Mouse (Mus musculus) liver, embryonic 16.5 days (tissue): Measurements from ENCODE around the gene Rad9b. TPM values are rescaled to one million over a fixed set of nuclear protein-coding genes. Genes with fewer than 3 reads are reported as not detected.

Source experiments
- ATAC-seq: fragments of 200-750 bp; cut with Nextera tagmentation; 2 replicates; pipeline ENCODE4 v1.8.0; 2017; ENCODE audit warnings: low read depth, mild to moderate bottlenecking, moderate number of reproducible peaks, moderate library complexity
- H3K27ac ChIP-seq: fragments of 300-500 bp; sonication (generic); 2 replicates; pipeline ENCODE4 v1.5.1; 2014; ENCODE audit warnings: mild to moderate bottlenecking, low read length
- H3K27me3 ChIP-seq: fragments of 300-500 bp; sonication (generic); 2 replicates; pipeline ENCODE4 v1.6.1; 2014; ENCODE audit warnings: low read depth, low read length, mixed read lengths; ENCODE audit not compliant: control insufficient read depth, insufficient read depth
- H3K36me3 ChIP-seq: fragments of 300-500 bp; sonication (generic); 2 replicates; pipeline ENCODE4 v1.6.1; 2014; ENCODE audit warnings: mild to moderate bottlenecking; ENCODE audit not compliant: control insufficient read depth, insufficient read depth
- H3K4me1 ChIP-seq: fragments of 300-500 bp; sonication (generic); 2 replicates; pipeline ENCODE4 v1.6.1; 2014; ENCODE audit warnings: low read depth, low read length, mixed read lengths; ENCODE audit not compliant: control insufficient read depth
- H3K4me2 ChIP-seq: fragments of 300-500 bp; sonication (generic); 2 replicates; pipeline ENCODE4 v1.6.1; 2014; ENCODE audit warnings: low read depth, low read length, mixed read lengths
- H3K4me3 ChIP-seq: fragments of 300-500 bp; sonication (generic); 2 replicates; pipeline ENCODE4 v1.5.1; 2014; ENCODE audit warnings: low read depth, mild to moderate bottlenecking, low read length
- H3K9ac ChIP-seq: fragments of 300-500 bp; sonication (generic); 2 replicates; pipeline ENCODE4 v1.6.1; 2014; ENCODE audit warnings: low read depth, low read length
- H3K9me3 ChIP-seq: fragments of 300-500 bp; sonication (generic); replicated peaks from 2 replicates; pipeline ENCODE4 v1.6.1; 2016; ENCODE audit warnings: low read length; ENCODE audit not compliant: control insufficient read depth
- WGBS: fragments of 180-500 bp; shearing (Covaris S2); extraction: QIAGEN DNeasy Blood & Tissue Kit; methylation state at CpG from one replicate; pipeline ENCODE4 v1.1.7; 2014; ENCODE audit not compliant: insufficient replicate concordance; 5-methylcytosine and 5-hydroxymethylcytosine counted together
- polyA plus RNA-seq: library from polyadenylated mRNA; unstranded; fragments of >200 nt; fragmentation: Nextera tagmentation; extraction: Ambion mirVana; gene quantifications from 2 replicates; pipeline ENCODE4 v1.2.1, GENCODE M21; 2015

The Rad9b gene
- polyA plus RNA-seq, 1 experiment from 2014 or later = 2.5 TPM

DNA sequence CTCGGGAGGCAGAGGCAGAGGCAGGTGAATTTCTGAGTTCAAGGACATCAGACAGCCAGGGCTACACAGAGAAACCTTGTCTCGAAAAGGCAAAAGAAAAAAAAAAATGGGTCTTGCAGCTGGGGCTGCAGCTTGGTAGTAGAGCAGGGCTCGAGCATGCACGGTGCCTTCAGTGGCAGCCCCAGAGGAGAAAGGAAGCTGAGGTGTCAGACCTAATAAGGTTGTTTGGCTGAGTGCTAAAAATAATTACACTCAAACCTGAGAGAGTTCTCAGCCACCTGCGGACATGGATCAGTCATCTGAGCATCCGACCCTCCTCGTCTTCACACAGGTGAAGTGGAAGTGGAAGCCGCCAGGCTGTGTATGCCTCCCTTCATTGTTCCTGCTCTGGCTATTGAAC, 43.3 kb downstream of the Rad9b start:
- no peak overlapping the region for H3K27ac ChIP-seq
- WGBS = 74% methylated on average over 8 of the region's 8 CpGs
- no peak overlapping the region for H3K4me3 ChIP-seq
- ATAC-seq = no peak
- H3K36me3 ChIP-seq = peaks cover 2% of the 10 kb centered on the region; the same call in 1 of the 2 replicates
- H3K4me2 ChIP-seq = no peak overlapping the region
- H3K4me1 ChIP-seq = peaks cover 12% of the 10 kb centered on the region
- H3K27me3 ChIP-seq = no peaks in the 10 kb centered on the region
- no peak overlapping the region for H3K9ac ChIP-seq
- H3K9me3 ChIP-seq = no peaks in the 10 kb centered on the region

DNA sequence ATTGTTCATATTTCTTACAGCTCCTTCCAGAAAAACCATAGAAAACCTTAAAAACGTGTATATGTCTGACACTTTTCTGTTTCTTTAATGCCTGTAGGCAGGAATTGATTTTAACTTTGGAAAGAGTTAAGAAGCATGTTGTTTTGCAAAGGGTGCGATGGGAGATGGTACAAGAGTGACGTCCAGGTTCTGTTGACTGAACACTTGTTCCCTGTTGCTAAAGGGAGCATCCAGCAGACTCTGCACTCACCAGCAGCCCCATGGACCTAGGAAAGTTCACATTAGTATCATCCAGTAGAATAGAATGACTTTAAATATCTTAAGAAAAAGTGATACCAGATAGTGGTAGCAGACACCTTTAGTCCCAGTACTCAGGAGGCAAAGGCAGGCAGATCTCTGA, 47.5 kb downstream of the Rad9b start:
- no peak overlapping the region for H3K4me3 ChIP-seq
- H3K27ac ChIP-seq = no peak overlapping the region
- H3K27me3 ChIP-seq = no peaks in the 10 kb centered on the region
- H3K36me3 ChIP-seq = no peaks in the 10 kb centered on the region; the same call in 1 of the 2 replicates
- H3K9ac ChIP-seq = no peak overlapping the region
- no peaks in the 10 kb centered on the region for H3K9me3 ChIP-seq
- no peak overlapping the region for H3K4me2 ChIP-seq
- no peak for ATAC-seq
- peaks cover 24% of the 10 kb centered on the region for H3K4me1 ChIP-seq
- WGBS = 71% methylated on average over 3 of the region's 3 CpGs

DNA sequence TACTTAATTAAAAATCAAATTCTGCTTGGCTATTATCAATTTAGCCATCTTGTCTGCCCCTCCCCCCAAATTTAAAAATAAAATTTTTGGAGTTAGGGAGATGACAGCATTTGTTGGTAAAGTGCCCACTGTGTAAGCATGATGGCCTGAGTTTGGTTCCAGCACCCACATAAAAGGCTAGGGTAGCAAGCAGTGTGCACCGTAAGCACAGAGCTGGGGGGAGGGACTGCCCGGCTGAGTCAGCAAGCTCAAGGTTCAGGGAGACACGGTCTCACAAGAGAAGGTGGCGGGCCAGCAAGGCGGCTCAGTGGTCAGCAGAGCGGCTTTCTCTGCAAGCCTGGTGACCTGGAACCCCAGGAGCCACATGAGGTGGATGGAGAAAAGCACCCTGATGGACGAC, 48.6 kb downstream of the Rad9b start:
- Histone ChIP-seq H3K36me3 (no peaks in the 10 kb centered on the region), H3K27ac (no peak overlapping the region), H3K4me2 (no peak overlapping the region), H3K9ac (no peak overlapping the region), H3K4me1 (peaks cover 24% of the 10 kb centered on the region), H3K27me3 (no peaks in the 10 kb centered on the region), H3K4me3 (no peak overlapping the region), H3K9me3 (no peaks in the 10 kb centered on the region)
- WGBS = 71% methylated on average over 7 of the region's 7 CpGs
- ATAC-seq = no peak

DNA sequence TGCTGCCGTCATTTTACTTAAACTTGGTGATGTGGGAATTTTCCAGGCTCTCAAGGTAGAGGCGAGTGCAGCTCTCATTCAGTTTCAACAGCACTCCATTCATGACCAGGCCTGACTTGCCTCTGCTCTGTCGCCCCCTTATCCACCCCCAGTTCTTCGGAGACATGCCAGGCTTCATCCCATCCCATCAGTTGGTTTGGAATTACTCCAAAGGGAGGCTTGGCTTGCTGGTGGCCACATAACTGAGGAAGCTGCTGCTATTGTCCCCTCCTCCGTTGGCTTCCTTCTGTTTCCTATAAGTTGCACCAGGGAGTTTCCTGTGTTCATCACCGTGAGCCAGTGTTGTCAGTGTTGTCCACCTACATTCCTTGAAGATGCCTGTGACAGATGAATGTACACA, 49.5 kb downstream of the Rad9b start:
- Histone ChIP-seq H3K4me2 (no peak overlapping the region), H3K36me3 (no peaks in the 10 kb centered on the region), H3K9ac (no peak overlapping the region), H3K9me3 (no peaks in the 10 kb centered on the region), H3K27me3 (no peaks in the 10 kb centered on the region), H3K4me3 (no peak overlapping the region), H3K4me1 (peaks cover 24% of the 10 kb centered on the region), H3K27ac (no peak overlapping the region)
- 59% methylated on average over 6 of the region's 6 CpGs for WGBS
- ATAC-seq = no peak

DNA sequence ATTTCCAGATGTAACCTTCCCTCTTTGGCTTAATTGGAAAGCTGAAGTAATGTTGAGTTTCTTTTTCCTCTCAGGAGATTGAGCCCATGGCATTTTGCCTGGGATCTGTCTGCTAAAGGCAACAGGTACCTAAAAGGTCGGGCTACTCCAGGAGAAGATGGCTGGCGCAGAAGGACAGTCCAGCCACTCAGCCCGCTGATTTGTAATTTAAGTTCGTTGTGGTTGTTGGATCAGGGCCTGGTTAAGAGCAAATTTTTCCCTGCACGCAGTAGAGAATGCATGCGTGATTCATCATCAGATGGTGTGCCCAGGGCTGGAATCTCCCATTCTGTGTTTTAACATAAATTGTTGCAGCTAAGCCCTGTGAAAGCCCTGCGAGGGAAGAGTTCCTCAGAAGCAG, 50.1 kb downstream of the Rad9b start:
- no peak for ATAC-seq
- H3K27me3 ChIP-seq = no peaks in the 10 kb centered on the region
- no peak overlapping the region for H3K27ac ChIP-seq
- no peak overlapping the region for H3K4me2 ChIP-seq
- WGBS = 80% methylated on average over 7 of the region's 7 CpGs
- H3K4me3 ChIP-seq = no peak overlapping the region
- peaks cover 24% of the 10 kb centered on the region for H3K4me1 ChIP-seq
- no peaks in the 10 kb centered on the region for H3K9me3 ChIP-seq
- no peaks in the 10 kb centered on the region for H3K36me3 ChIP-seq
- H3K9ac ChIP-seq = no peak overlapping the region

DNA sequence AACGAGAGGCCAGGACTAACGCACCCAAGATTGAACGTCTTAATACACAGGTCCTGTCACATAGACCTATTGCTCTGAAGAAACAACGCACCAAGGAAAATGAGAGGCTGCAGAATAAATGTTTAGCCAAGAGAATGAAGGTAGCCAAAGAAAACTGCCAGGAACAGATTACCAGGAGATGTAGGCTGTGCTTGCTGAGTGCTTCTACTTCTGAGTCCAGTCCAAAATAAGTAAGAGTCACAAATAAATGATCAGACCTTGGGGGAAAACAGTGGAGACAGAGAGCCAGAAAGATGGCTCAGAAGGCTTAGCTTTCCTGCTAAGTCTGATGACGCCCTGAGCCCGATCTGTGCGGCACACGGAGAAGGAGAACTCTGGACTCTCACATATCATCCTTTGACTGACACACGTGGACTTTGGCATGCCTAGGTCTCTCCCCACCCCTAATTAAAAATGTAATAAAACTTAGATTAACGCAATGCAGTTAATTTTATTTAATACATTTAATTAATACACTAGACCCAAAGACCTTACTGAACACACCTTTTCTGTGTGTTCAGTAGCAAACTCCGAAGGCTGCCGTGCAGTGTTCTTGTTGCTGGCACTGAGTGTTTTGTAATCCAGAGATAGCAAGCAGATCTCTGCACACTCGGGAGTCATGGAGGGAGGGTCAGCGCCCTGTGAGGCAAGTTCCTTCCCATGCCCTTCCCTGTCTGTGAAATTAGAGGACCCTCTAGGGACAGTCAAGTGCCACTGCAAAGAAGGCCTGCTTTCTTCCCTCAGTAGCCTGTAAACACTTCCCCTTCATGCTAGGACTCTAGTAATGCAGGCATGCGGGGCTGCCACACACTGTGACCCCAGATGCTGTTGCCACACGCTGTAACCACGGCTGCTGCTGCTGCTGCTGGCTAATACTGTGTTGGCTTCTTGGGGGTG, 51.0 kb downstream of the Rad9b start:
- no peak overlapping the region for H3K9ac ChIP-seq
- ATAC-seq = peak; percentile 71
- WGBS = 46% methylated on average over 17 of the region's 17 CpGs
- H3K27me3 ChIP-seq = no peaks in the 10 kb centered on the region
- H3K9me3 ChIP-seq = no peaks in the 10 kb centered on the region
- H3K4me2 ChIP-seq = no peak overlapping the region
- H3K27ac ChIP-seq = peak overlapping the region; percentile 29; the same call in 1 of the 2 replicates
- no peak overlapping the region for H3K4me3 ChIP-seq
- peaks cover 24% of the 10 kb centered on the region for H3K4me1 ChIP-seq
- H3K36me3 ChIP-seq = no peaks in the 10 kb centered on the region

DNA sequence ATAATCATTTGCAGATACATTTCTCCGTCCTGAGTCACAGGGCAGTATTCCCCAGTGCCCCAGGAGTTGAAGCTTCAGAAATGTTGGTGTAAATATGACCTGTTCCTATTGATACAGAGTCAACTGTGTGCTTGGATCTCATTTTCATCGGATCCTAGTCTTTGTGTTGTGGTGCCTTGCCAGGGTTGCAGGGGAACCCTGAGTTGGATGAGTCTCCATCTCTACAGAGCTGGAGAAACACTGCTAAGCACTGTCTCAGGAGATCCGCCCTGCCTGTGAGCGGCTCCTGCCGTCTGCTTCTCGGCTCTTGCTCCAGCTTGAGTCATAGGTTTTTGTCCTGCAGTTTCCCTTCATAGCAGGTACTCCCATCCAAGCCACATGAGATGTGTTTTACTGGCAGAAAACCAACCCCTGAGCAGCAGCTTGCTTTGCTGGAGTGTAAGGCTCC, 53.9 kb downstream of the Rad9b start:
- peaks cover 24% of the 10 kb centered on the region for H3K4me1 ChIP-seq
- no peaks in the 10 kb centered on the region for H3K36me3 ChIP-seq
- H3K9ac ChIP-seq = no peak overlapping the region
- H3K27me3 ChIP-seq = no peaks in the 10 kb centered on the region
- H3K9me3 ChIP-seq = no peaks in the 10 kb centered on the region
- H3K27ac ChIP-seq = no peak overlapping the region
- no peak overlapping the region for H3K4me2 ChIP-seq
- 79% methylated on average over 6 of the region's 6 CpGs for whole genome bisulfite sequencing
- no peak overlapping the region for H3K4me3 ChIP-seq
- ATAC-seq = no peak

DNA sequence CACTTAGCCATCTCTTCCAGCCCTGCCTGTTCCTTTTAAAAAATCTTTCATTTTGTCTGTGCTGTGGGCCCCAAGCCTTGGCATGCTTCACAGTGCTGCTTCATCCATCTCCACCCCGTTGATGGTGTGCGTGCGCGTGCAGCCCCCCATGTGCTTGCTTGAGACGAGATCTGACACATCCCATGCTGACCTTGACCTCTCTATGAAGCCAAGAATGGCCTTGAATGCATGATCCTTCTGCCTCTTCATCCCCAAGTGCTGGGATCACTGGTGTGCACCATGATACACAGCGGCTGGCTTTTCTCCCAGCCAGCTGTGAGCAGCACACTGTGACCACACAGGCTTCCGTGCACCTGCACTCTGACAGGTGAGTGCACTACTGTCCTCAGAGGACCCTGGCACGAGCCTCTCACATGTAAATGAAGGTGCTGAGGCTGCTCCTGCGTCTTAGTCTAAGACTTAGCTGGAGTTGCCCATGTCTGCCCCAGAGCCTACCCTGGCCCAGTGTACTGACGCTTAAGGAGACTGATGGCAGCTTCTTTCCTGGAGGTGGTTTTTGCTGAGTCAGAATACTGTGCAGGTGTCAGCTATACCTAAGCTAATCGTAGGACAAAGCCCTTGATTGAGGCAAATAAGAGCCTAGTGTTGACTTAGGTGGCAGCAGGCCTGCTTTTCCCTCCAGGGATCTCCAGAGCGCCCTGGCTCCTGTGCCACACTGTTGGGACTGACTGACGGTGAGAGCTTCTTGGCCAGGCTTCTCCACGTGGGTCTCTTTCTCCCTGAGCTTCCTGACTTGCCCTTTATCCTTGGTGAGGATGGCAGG, 58.7 kb downstream of the Rad9b start:
- 74% methylated on average over 14 of the region's 14 CpGs for WGBS

More for the DNA sequence above, 58.7 kb downstream of the Rad9b start:
- Histone ChIP-seq H3K4me2 (no peak overlapping the region), H3K4me3 (no peak overlapping the region), H3K27ac (no peak overlapping the region), H3K9ac (no peak overlapping the region), H3K4me1 (peaks cover 27% of the 10 kb centered on the region), H3K27me3 (no peaks in the 10 kb centered on the region), H3K9me3 (no peaks in the 10 kb centered on the region), H3K36me3 (no peaks in the 10 kb centered on the region)
- no peak for ATAC-seq
